ENCODE assay signal across 8 mouse cellular contexts in the genomic region with DNA sequence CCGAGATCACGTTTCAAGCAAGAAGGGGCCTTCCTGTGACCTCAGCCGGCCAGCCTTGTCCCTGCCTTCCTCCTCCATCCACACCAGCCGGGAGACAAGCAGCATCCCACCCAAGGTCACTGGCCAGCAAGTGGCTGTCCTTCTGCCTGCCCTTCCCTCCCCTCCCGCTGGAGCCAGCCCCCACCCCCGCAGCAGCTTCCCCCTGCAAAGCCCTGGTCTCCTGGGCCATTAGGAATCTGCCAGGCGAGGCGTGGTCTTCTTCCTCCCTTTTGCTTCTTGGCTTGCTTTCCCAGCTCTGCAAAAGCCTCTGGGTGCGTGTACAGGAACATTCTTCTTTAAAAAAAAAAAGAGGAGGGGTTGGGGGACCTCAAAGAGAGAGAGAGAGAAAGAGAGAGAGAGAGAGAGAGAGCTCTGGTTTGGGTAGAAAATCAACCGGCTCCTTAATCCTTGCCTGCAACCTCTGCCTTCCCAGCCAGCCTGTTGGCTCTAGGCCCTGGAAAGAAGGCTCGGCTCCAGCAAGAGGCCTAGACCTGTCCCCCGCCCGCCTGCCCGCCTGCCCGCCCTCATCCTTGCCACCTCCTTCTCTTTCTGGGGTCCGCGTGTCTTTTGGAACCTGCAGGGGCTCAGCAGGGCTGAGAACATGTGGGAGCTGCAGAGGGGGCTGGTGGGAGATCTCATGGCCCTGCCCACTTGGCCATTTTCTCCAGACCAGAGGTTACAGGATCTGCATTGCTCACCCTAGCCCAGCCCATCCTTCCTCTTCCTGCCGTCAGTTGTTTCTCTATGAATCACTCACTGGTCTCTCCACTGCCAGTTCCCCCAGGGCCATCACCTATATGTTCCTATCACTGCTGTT. TPM values are rescaled to one million over a fixed set of nuclear protein-coding genes. Genes with fewer than 3 reads are reported as not detected.
DNase-seq lines count a peak whose midpoint lies in the region; ATAC-seq lines count a peak whose summit lies in the region.

No protein-coding gene starts in this region.

- DNase-seq in 416B (ENCODE audit: low read depth): peak; percentile 94
- DNase-seq in adrenal gland, postnatal 36 days: peak; percentile 81 to 86
- DNase-seq in fat pad, adult 2 months (ENCODE audit: extremely low read depth, low read depth, low spot score): peak; percentile 96
- peak; percentile 87 for DNase-seq in kidney, postnatal 14 days
- DNase-seq in lung, postnatal 4 days: peak; percentile 78 to 90
- peak; percentile 93 for DNase-seq in skeletal muscle tissue, adult 2 months (ENCODE audit: low read depth, low spot score)
- no peak for DNase-seq in left cerebral cortex, postnatal 36 days (ENCODE audit: low spot score in 2 of 2)

- H3K9me3 ChIP-seq in heart, embryonic 16.5 days (replicated peaks; ENCODE audit: control insufficient read depth, low read length): no peaks in the 10 kb centered on the region

- intact Hi-C loops in left cerebral cortex, postnatal 36 days (cut with DNase I): loop anchor here (10.0 kb wide), 1 partner anchor 173 kb away; no protein-coding TSS in a partner anchor

- H3K36me3 ChIP-seq in heart, embryonic 16.5 days (ENCODE audit: control insufficient read depth, insufficient read depth): no peaks in the 10 kb centered on the region

- peak overlapping the region; percentile 67 for H3K9ac ChIP-seq in heart, embryonic 16.5 days (ENCODE audit: low read length)

- peak overlapping the region; percentile 49 for H3K4me2 ChIP-seq in heart, embryonic 16.5 days (ENCODE audit: low read depth, low read length)

- 16% methylated on average over 18 of the region's 18 CpGs for WGBS in heart, embryonic 16.5 days

- ATAC-seq in heart, embryonic 16.5 days (replicated peaks; ENCODE audit: extremely low read depth, insufficient read depth, low FRiP score): peak; percentile 76

- no peaks in the 10 kb centered on the region for H3K27me3 ChIP-seq in heart, embryonic 16.5 days (ENCODE audit: control insufficient read depth, insufficient read depth, low read length)

- peaks cover 37% of the 10 kb centered on the region for H3K4me1 ChIP-seq in heart, embryonic 16.5 days (ENCODE audit: control insufficient read depth, insufficient read depth, low read length)

- H3K4me3 ChIP-seq in heart, embryonic 16.5 days (ENCODE audit: low read length): peak overlapping the region; percentile 14; the same call in 1 of the 2 replicates

- peak overlapping the region; percentile 98 for H3K27ac ChIP-seq in heart, embryonic 16.5 days (ENCODE audit: low read length)

RNA-seq across cellular contexts. Expression of a gene that starts 12.5 kb away (rescaled TPM):
- total RNA-seq in adrenal gland, postnatal 36 days (2021): 100 to 1,000 TPM; 122 to 132 TPM
- polyA plus RNA-seq in heart, embryonic 16.5 days (2015; fragmentation: Nextera tagmentation; extraction: Ambion mirVana): 45.0 and 66.3 TPM in 2 replicates
- total RNA-seq in left cerebral cortex, postnatal 36 days (2021): 10 to 100 TPM; 21.5 to 30.3 TPM

Comparison
In these comparisons a context has a peak if more than half of its experiments do, and no peak if none do; other contexts are left out.
1. DNase-seq: peak in 416B (single experiment), adrenal gland, postnatal 36 days (2 of 2), fat pad, adult 2 months (single experiment), kidney, postnatal 14 days (single experiment), lung, postnatal 4 days (2 of 2) and skeletal muscle tissue, adult 2 months (single experiment); none in left cerebral cortex, postnatal 36 days (0 of 2).